Mouse (Mus musculus) adrenal gland, adult 18-20 months (tissue): Measurements from ENCODE around the gene Atad2b. TPM values are rescaled to one million over a fixed set of nuclear protein-coding genes. Genes with fewer than 3 reads are reported as not detected.
A peak's percentile ranks its signal among the peaks of the same experiment; 100 is the strongest.
"Not testable (repeated sequence)": the region's sequence is repeated elsewhere in the genome, so short reads cannot be mapped to it uniquely, and the experiment has no call there.

Experiments
- DNase-seq, 2 experiments: peaks; one replicate each; pipeline ENCODE4 v3.0.0; 2021 to 2022; ENCODE audit warnings: low spot score in 2 of 2
- long read RNA-seq, 2 experiments: library from polyadenylated mRNA; stranded (forward); transcript quantifications; one replicate each; pipeline ENCODE4 v2.0.0; 2021
- total RNA-seq, 2 experiments: library from RNA; stranded (reverse); gene quantifications; 1 replicate in 1 of 2; 2 replicates in 1 of 2; pipeline ENCODE4 v1.2.3; 2021

Gene Atad2b
- 10 to 100 TPM; 20.6 to 25.2 TPM for total RNA-seq
- long read RNA-seq, experiment 1, partial matches to known transcripts: 0 of 1 reads
- long read RNA-seq, experiment 1, other reads (novel, unspliced or antisense): 1 of 1 reads
- long read RNA-seq, experiment 2, partial matches to known transcripts: 0 of 2 reads
- long read RNA-seq, experiment 2, other reads (novel, unspliced or antisense): 2 of 2 reads

GRCm38 (mm10) chr12:4916994-4917804, at the start of gene Atad2b:
Gene Atad2b, plus strand, starts transcription at chr12:4917353.
- DNase-seq: peak; percentile 98 to 99

- no peak for DNase-seq
These were observed 48.2 kb upstream of the Atad2b start for GRCm38 (mm10) chr12:4868924-4869323.

- no peak for DNase-seq
These were observed 45.9 kb upstream of the Atad2b start for GRCm38 (mm10) chr12:4871260-4871659.

- DNase-seq: no peak
These were observed 44.9 kb upstream of the Atad2b start for GRCm38 (mm10) chr12:4872273-4872672.

- DNase-seq: no peak
These were observed 44.1 kb upstream of the Atad2b start for GRCm38 (mm10) chr12:4872983-4873477.

- DNase-seq: no peak
These were observed 43.6 kb upstream of the Atad2b start for GRCm38 (mm10) chr12:4873531-4873930.

- peak; percentile 60 to 68 for DNase-seq
These were observed 42.8 kb upstream of the Atad2b start, which contains the start of gene Mfsd2b for GRCm38 (mm10) chr12:4874161-4874927. Gene Mfsd2b, minus strand, starts transcription at chr12:4874359.

- DNase-seq: no peak
These were observed 41.5 kb upstream of the Atad2b start for GRCm38 (mm10) chr12:4875623-4876022.

GRCm38 (mm10) chr12:4878296-4878783, 38.8 kb upstream of the Atad2b start:
- DNase-seq: no peak

- no peak for DNase-seq
These were observed 38.1 kb upstream of the Atad2b start for GRCm38 (mm10) chr12:4879048-4879447.

GRCm38 (mm10) chr12:4882086-4882485, 35.1 kb upstream of the Atad2b start:
- no peak for DNase-seq

- DNase-seq: no peak
These were observed 32.1 kb upstream of the Atad2b start for GRCm38 (mm10) chr12:4885062-4885461.

GRCm38 (mm10) chr12:4886581-4886980, 30.6 kb upstream of the Atad2b start:
- not testable (repeated sequence) for DNase-seq

- DNase-seq: no peak
These were observed 28.4 kb upstream of the Atad2b start for GRCm38 (mm10) chr12:4888739-4889138.

GRCm38 (mm10) chr12:4889251-4889650, 27.9 kb upstream of the Atad2b start:
- DNase-seq: no peak

GRCm38 (mm10) chr12:4889891-4890290, 27.3 kb upstream of the Atad2b start:
- DNase-seq: no peak

- DNase-seq: no peak
These were observed 19.1 kb upstream of the Atad2b start for GRCm38 (mm10) chr12:4898024-4898423.

- no peak for DNase-seq
These were observed 11.2 kb upstream of the Atad2b start for GRCm38 (mm10) chr12:4905946-4906345.

GRCm38 (mm10) chr12:4906476-4906875, 10.7 kb upstream of the Atad2b start:
- no peak for DNase-seq

- peak; percentile 94 to 96 for DNase-seq
These were observed 9.9 kb upstream of the Atad2b start, which contains the start of gene Ubxn2a for GRCm38 (mm10) chr12:4906951-4907906. Gene Ubxn2a, minus strand, starts transcription at chr12:4907705.
